Mouse (Mus musculus) liver, postnatal 0 days (tissue): Measurements from ENCODE around the gene Bbs9. TPM values are rescaled to one million over a fixed set of nuclear protein-coding genes. Genes with fewer than 3 reads are reported as not detected.
A peak's percentile ranks its signal among the peaks of the same experiment; 100 is the strongest.

Source experiments
- ATAC-seq: fragments of 200-750 bp; cut with Nextera tagmentation; 2 replicates; pipeline ENCODE4 v1.8.0; 2017; ENCODE audit warnings: mild to moderate bottlenecking, moderate library complexity
- DNase-seq: peaks from one replicate; pipeline ENCODE4 v3.0.0-alpha.2; 2016
- H3K27ac ChIP-seq: fragments of 300-500 bp; sonication (generic); 2 replicates; pipeline ENCODE4 v1.5.1; 2014; ENCODE audit warnings: antibody characterized with exemption, moderate library complexity, mild to moderate bottlenecking, low read depth
- H3K27me3 ChIP-seq: fragments of 300-500 bp; sonication (generic); 2 replicates; pipeline ENCODE4 v1.6.1; 2014; ENCODE audit warnings: low read length, control low read depth, mixed read lengths; ENCODE audit not compliant: insufficient read depth
- H3K36me3 ChIP-seq: fragments of 300-500 bp; sonication (generic); replicated peaks from 2 replicates; pipeline ENCODE4 v1.6.1; 2014; ENCODE audit warnings: mild to moderate bottlenecking, control low read depth, low read length, moderate library complexity, mixed read lengths; ENCODE audit not compliant: insufficient read depth
- H3K4me1 ChIP-seq: fragments of 300-500 bp; sonication (generic); 2 replicates; pipeline ENCODE4 v1.6.1; 2014; ENCODE audit warnings: antibody characterized with exemption, mild to moderate bottlenecking, control low read depth; ENCODE audit not compliant: insufficient read depth
- H3K4me2 ChIP-seq: fragments of 300-500 bp; sonication (generic); 2 replicates; pipeline ENCODE4 v1.6.1; 2014; ENCODE audit warnings: low read depth, mild to moderate bottlenecking, low read length, moderate library complexity, mixed read lengths
- H3K4me3 ChIP-seq: fragments of 300-500 bp; sonication (generic); 2 replicates; pipeline ENCODE4 v1.5.1; 2014; ENCODE audit warnings: low read depth, low read length
- H3K9ac ChIP-seq: fragments of 300-500 bp; sonication (generic); replicated peaks from 2 replicates; pipeline ENCODE4 v1.6.1; 2014; ENCODE audit warnings: mild to moderate bottlenecking, moderate library complexity
- H3K9me3 ChIP-seq: fragments of 300-500 bp; sonication (generic); 2 replicates; pipeline ENCODE4 v1.6.1; 2016; ENCODE audit warnings: mild to moderate bottlenecking, control low read depth, low read length, mixed read lengths
- CTCF ChIP-seq: sonication (generic); IDR thresholded peaks from 2 replicates; pipeline ENCODE4 v1.5.1; 2016; ENCODE audit warnings: antibody characterized with exemption, low read depth
- EP300 ChIP-seq: IDR thresholded peaks from 2 replicates; pipeline ENCODE4 v1.6.1; 2016; ENCODE audit warnings: antibody characterized with exemption, low read depth, mild to moderate bottlenecking
- WGBS: fragments of 180-500 bp; shearing (Covaris S2); extraction: QIAGEN DNeasy Blood & Tissue Kit; methylation state at CpG from one replicate; pipeline ENCODE4 v1.1.7; 2014; ENCODE audit not compliant: insufficient replicate concordance; 5-methylcytosine and 5-hydroxymethylcytosine counted together
- polyA plus RNA-seq: library from polyadenylated mRNA; unstranded; fragments of >200 nt; fragmentation: Nextera tagmentation; extraction: Ambion mirVana; gene quantifications from 2 replicates; pipeline ENCODE4 v1.2.1, GENCODE M21; 2015

The Bbs9 gene
- polyA plus RNA-seq, 1 experiment from 2014 or later, result 1.8 TPM

GRCm38 (mm10) chr9:22478946-22479345 lies 3.4 kb downstream of the Bbs9 start:
- TF ChIP-seq CTCF (no peak), EP300 (no peak)
- 88% methylated on average over 8 of the region's 8 CpGs for WGBS
- no peak overlapping the region for H3K27ac ChIP-seq

GRCm38 (mm10) chr9:22483866-22484561 lies 8.5 kb downstream of the Bbs9 start:
- no peaks in the 10 kb centered on the region for H3K9me3 ChIP-seq
- H3K4me2 ChIP-seq, result no peak overlapping the region
- TF ChIP-seq CTCF (no peak), EP300 (no peak)
- DNase-seq (no peak), ATAC-seq (no peak)
- H3K27me3 ChIP-seq, result no peaks in the 10 kb centered on the region
- H3K9ac ChIP-seq, result no peak overlapping the region
- no peaks in the 10 kb centered on the region for H3K36me3 ChIP-seq
- H3K4me3 ChIP-seq, result no peak overlapping the region
- H3K4me1 ChIP-seq, result no peaks in the 10 kb centered on the region; the same call in 1 of the 2 replicates
- 86% methylated on average over 8 of the region's 8 CpGs for WGBS
- H3K27ac ChIP-seq, result no peak overlapping the region

More at GRCm38 (mm10) chr9:22478946-22479345, 3.4 kb downstream of the Bbs9 start:
- Histone ChIP-seq H3K4me2 (no peak overlapping the region), H3K27me3 (no peaks in the 10 kb centered on the region), H3K4me1 (peaks cover 5% of the 10 kb centered on the region), H3K4me3 (no peak overlapping the region), H3K9me3 (no peaks in the 10 kb centered on the region), H3K9ac (no peak overlapping the region), H3K36me3 (no peaks in the 10 kb centered on the region)
- DNase-seq, result no peak
- ATAC-seq, result no peak

- 67% methylated on average over 12 of the region's 12 CpGs for WGBS
- Histone ChIP-seq H3K4me1 (no peaks in the 10 kb centered on the region; the same call in 1 of the 2 replicates), H3K4me3 (no peak overlapping the region), H3K36me3 (no peaks in the 10 kb centered on the region), H3K27ac (no peak overlapping the region), H3K9me3 (no peaks in the 10 kb centered on the region), H3K27me3 (no peaks in the 10 kb centered on the region), H3K9ac (no peak overlapping the region), H3K4me2 (no peak overlapping the region)
- ATAC-seq (no peak), DNase-seq (no peak)
- TF ChIP-seq CTCF, result no peak
- no peak for TF ChIP-seq EP300
These were observed 9.2 kb downstream of the Bbs9 start for GRCm38 (mm10) chr9:22484562-22485308.

- Histone ChIP-seq H3K4me2 (no peak overlapping the region), H3K27ac (no peak overlapping the region), H3K4me1 (no peaks in the 10 kb centered on the region; the same call in 1 of the 2 replicates), H3K36me3 (no peaks in the 10 kb centered on the region), H3K9ac (no peak overlapping the region), H3K27me3 (no peaks in the 10 kb centered on the region), H3K9me3 (no peaks in the 10 kb centered on the region), H3K4me3 (no peak overlapping the region)
- ATAC-seq (no peak), DNase-seq (no peak)
- 84% methylated on average over 7 of the region's 7 CpGs for WGBS
- TF ChIP-seq EP300 (no peak), CTCF (no peak)
These were observed 10.7 kb downstream of the Bbs9 start for GRCm38 (mm10) chr9:22486211-22486610.

GRCm38 (mm10) chr9:22488963-22489362 lies 13.4 kb downstream of the Bbs9 start:
- Histone ChIP-seq H3K36me3 (no peaks in the 10 kb centered on the region; the same call in 1 of the 2 replicates), H3K4me1 (no peaks in the 10 kb centered on the region; the same call in 1 of the 2 replicates), H3K4me3 (no peak overlapping the region), H3K27ac (no peak overlapping the region), H3K4me2 (no peak overlapping the region), H3K27me3 (no peaks in the 10 kb centered on the region), H3K9ac (no peak overlapping the region), H3K9me3 (no peaks in the 10 kb centered on the region)
- 61% methylated on average over 9 of the region's 9 CpGs for WGBS
- no peak for DNase-seq
- no peak for ATAC-seq
- no peak for TF ChIP-seq CTCF
- no peak for TF ChIP-seq EP300

- no peak for ATAC-seq
- Histone ChIP-seq H3K4me3 (no peak overlapping the region), H3K4me2 (no peak overlapping the region), H3K9me3 (no peaks in the 10 kb centered on the region), H3K9ac (no peak overlapping the region), H3K36me3 (no peaks in the 10 kb centered on the region; the same call in 1 of the 2 replicates), H3K27me3 (no peaks in the 10 kb centered on the region), H3K27ac (no peak overlapping the region), H3K4me1 (no peaks in the 10 kb centered on the region)
- no peak for DNase-seq
- 79% methylated on average over 9 of the region's 9 CpGs for WGBS
- TF ChIP-seq CTCF (peak; percentile 28), EP300 (no peak)
These were observed 18.8 kb downstream of the Bbs9 start for GRCm38 (mm10) chr9:22494203-22494807.
